In genomic region chr6:34868507-34869217, GRCm38 (mm10) we compare ENCODE assay signal across 12 mouse cellular contexts. TPM values are rescaled to one million over a fixed set of nuclear protein-coding genes. Genes with fewer than 3 reads are reported as not detected.
DNase-seq lines count a peak whose midpoint lies in the region; ATAC-seq and TF ChIP-seq lines count a peak whose summit lies in the region.
"Had no signal": no experiment of that assay in that cellular context is flagged by ENCODE, and none has a peak within 500 bp of the region (broad histone marks: within the 10 kb centered on the region; RNA-seq: fewer than 3 reads in every experiment).

No protein-coding gene starts in this region.

- TF ChIP-seq POLR2A in bone marrow, adult 2 months (IDR thresholded peaks at IDR 0.05; ENCODE audit: borderline replicate concordance, control insufficient read depth, low read depth, low read length) = no peak

- peak; percentile 97 for DNase-seq in heart, adult 11 months
- DNase-seq in heart, postnatal 14 days = no peak
- DNase-seq in lung, postnatal 14 days = no peak
- no peak for DNase-seq in spleen, adult 12 weeks (ENCODE audit: low spot score)
- no peak for DNase-seq in cerebellum, postnatal 4 days (ENCODE audit: low spot score in 2 of 2)

- no peaks in the 10 kb centered on the region for H3K9me3 ChIP-seq in lung, embryonic 15.5 days
- H3K9me3 ChIP-seq in liver, embryonic 16.5 days (replicated peaks; ENCODE audit: control insufficient read depth, low read length) = no peaks in the 10 kb centered on the region
- H3K9me3 ChIP-seq: hindbrain, embryonic 15.5 days; limb, embryonic 13.5 days had no signal

- ATAC-seq in lung, embryonic 15.5 days (ENCODE audit: borderline replicate concordance, extremely low read depth, low FRiP score, low TSS enrichment) = no peak
- ATAC-seq in liver, embryonic 16.5 days (ENCODE audit: low read depth) = no peak
- ATAC-seq: forebrain, embryonic 16.5 days had no signal

- no peak overlapping the region for H3K9ac ChIP-seq in lung, embryonic 15.5 days
- H3K9ac ChIP-seq in liver, embryonic 16.5 days (ENCODE audit: low read depth, low read length) = peak overlapping the region; percentile 44; the same call in 1 of the 2 replicates
- H3K9ac ChIP-seq: hindbrain, embryonic 15.5 days; limb, embryonic 13.5 days had no signal

- intact Hi-C loops in heart, postnatal 14 days (cut with DNase I) = no loop called here

- H3K4me1 ChIP-seq in lung, embryonic 15.5 days = peaks cover 69% of the 10 kb centered on the region
- peaks cover 16% of the 10 kb centered on the region for H3K4me1 ChIP-seq in bone marrow, adult 2 months (ENCODE audit: control insufficient read depth, insufficient read depth, low read length)
- H3K4me1 ChIP-seq in liver, embryonic 16.5 days (ENCODE audit: control insufficient read depth, low read depth, low read length) = peaks cover 48% of the 10 kb centered on the region

- H3K27ac ChIP-seq in lung, embryonic 15.5 days = peak overlapping the region; percentile 38; the same call in 1 of the 2 replicates
- H3K27ac ChIP-seq in bone marrow, adult 2 months (ENCODE audit: control insufficient read depth, insufficient read depth, low read depth, low read length, poor library complexity) = peak overlapping the region; percentile 40
- H3K27ac ChIP-seq in liver, embryonic 16.5 days (ENCODE audit: low read length) = peak overlapping the region; percentile 61
- H3K27ac ChIP-seq: hindbrain, embryonic 15.5 days; limb, embryonic 13.5 days had no signal

- H3K27me3 ChIP-seq in lung, embryonic 15.5 days = no peaks in the 10 kb centered on the region
- no peaks in the 10 kb centered on the region for H3K27me3 ChIP-seq in liver, embryonic 16.5 days (ENCODE audit: control insufficient read depth, insufficient read depth, low read depth, low read length)
- H3K27me3 ChIP-seq: hindbrain, embryonic 15.5 days; limb, embryonic 13.5 days had no signal

- H3K4me3 ChIP-seq in lung, embryonic 15.5 days = no peak overlapping the region
- no peak overlapping the region for H3K4me3 ChIP-seq in bone marrow, adult 2 months (replicated peaks; ENCODE audit: control insufficient read depth, low read depth, low read length)
- no peak overlapping the region for H3K4me3 ChIP-seq in liver, embryonic 16.5 days (ENCODE audit: low read depth, low read length)
- H3K4me3 ChIP-seq: hindbrain, embryonic 15.5 days; limb, embryonic 13.5 days had no signal

- 0 out of 2 replicates have a peak, but pooled peaks cover 6% of the 10 kb centered on the region for H3K36me3 ChIP-seq in lung, embryonic 15.5 days
- no peaks in the 10 kb centered on the region for H3K36me3 ChIP-seq in liver, embryonic 16.5 days (ENCODE audit: control insufficient read depth, insufficient read depth)
- H3K36me3 ChIP-seq: hindbrain, embryonic 15.5 days had no signal

- 58% methylated on average over 20 of the region's 20 CpGs for WGBS in lung, embryonic 15.5 days
- 64% methylated on average over 20 of the region's 20 CpGs for WGBS in bone marrow, adult 2 months
- WGBS in liver, embryonic 16.5 days (ENCODE audit: insufficient replicate concordance) = 49% methylated on average over 20 of the region's 20 CpGs

- no peak for TF ChIP-seq CTCF in bone marrow, adult 2 months (IDR thresholded peaks at IDR 0.05; ENCODE audit: control insufficient read depth, insufficient read depth, low read length)

- H3K4me2 ChIP-seq in lung, embryonic 15.5 days = no peak overlapping the region
- H3K4me2 ChIP-seq in liver, embryonic 16.5 days (ENCODE audit: low read depth, low read length) = peak overlapping the region; percentile 63; the same call in 1 of the 2 replicates
- H3K4me2 ChIP-seq: hindbrain, embryonic 15.5 days; limb, embryonic 13.5 days had no signal

RNA-seq across cellular contexts. Expression of gene Tmem140, which starts 5.7 kb away (rescaled TPM):
- total RNA-seq in heart, postnatal 14 days (2021) = 10 to 100 TPM; 19.4 to 28.1 TPM
- polyA plus RNA-seq in lung, embryonic 15.5 days (2015; fragmentation: Nextera tagmentation; extraction: Ambion mirVana) = 4.9 and 5.4 TPM in 2 replicates
- 5.7 and 16.5 TPM in 2 replicates for polyA plus RNA-seq in bone marrow, adult 2 months (2011; ENCODE audit: insufficient read depth, insufficient read length, low replicate concordance, missing spikeins)
- polyA plus RNA-seq in liver, embryonic 16.5 days (2015; fragmentation: Nextera tagmentation; extraction: Ambion mirVana) = 8.8 and 10.0 TPM in 2 replicates

RNA-seq across cellular contexts. Expression of gene Cyren, which starts 9.2 kb away (rescaled TPM):
- total RNA-seq in heart, postnatal 14 days (2021) = 1 to 10 TPM; 5.9 to 7.1 TPM
- polyA plus RNA-seq in lung, embryonic 15.5 days (2015; fragmentation: Nextera tagmentation; extraction: Ambion mirVana) = 21.6 and 22.4 TPM in 2 replicates
- polyA plus RNA-seq in bone marrow, adult 2 months (2011; ENCODE audit: insufficient read depth, insufficient read length, low replicate concordance, missing spikeins) = 8.1 and 23.2 TPM in 2 replicates
- polyA plus RNA-seq in liver, embryonic 16.5 days (2015; fragmentation: Nextera tagmentation; extraction: Ambion mirVana) = 5.7 and 5.9 TPM in 2 replicates

RNA-seq across cellular contexts. Expression of gene Wdr91, which starts 42.0 kb away (rescaled TPM):
- total RNA-seq in heart, postnatal 14 days (2021) = 10 to 100 TPM; 13.3 to 15.9 TPM
- 15.8 and 17.2 TPM in 2 replicates for polyA plus RNA-seq in lung, embryonic 15.5 days (2015; fragmentation: Nextera tagmentation; extraction: Ambion mirVana)
- 17.1 and 27.6 TPM in 2 replicates for polyA plus RNA-seq in bone marrow, adult 2 months (2011; ENCODE audit: insufficient read depth, insufficient read length, low replicate concordance, missing spikeins)
- 9.6 and 10.3 TPM in 2 replicates for polyA plus RNA-seq in liver, embryonic 16.5 days (2015; fragmentation: Nextera tagmentation; extraction: Ambion mirVana)

RNA-seq across cellular contexts. Expression of gene Stra8, which starts 51.3 kb away (rescaled TPM):
- not detected for total RNA-seq in heart, postnatal 14 days (2021)
- not detected in 2 replicates for polyA plus RNA-seq in lung, embryonic 15.5 days (2015; fragmentation: Nextera tagmentation; extraction: Ambion mirVana)
- polyA plus RNA-seq in bone marrow, adult 2 months (2011; ENCODE audit: insufficient read depth, insufficient read length, low replicate concordance, missing spikeins) = 1.4 TPM in 1 of 2 replicates, not detected in the other
- polyA plus RNA-seq in liver, embryonic 16.5 days (2015; fragmentation: Nextera tagmentation; extraction: Ambion mirVana) = not detected in 2 replicates
- total RNA-seq: layer of hippocampus, adult 18-20 months had no signal
- polyA plus RNA-seq: forebrain, embryonic 16.5 days; hindbrain, embryonic 15.5 days; limb, embryonic 13.5 days had no signal
